Mouse (Mus musculus) lung, adult 18-20 months (tissue): ENCODE measurements around the gene Isyna1.
A peak's percentile ranks its signal among the peaks of the same experiment; 100 is the strongest.
"Not testable (repeated sequence)": the region's sequence is repeated elsewhere in the genome, so short reads cannot be mapped to it uniquely, and the experiment has no call there.

ENCODE experiments used
- DNase-seq, 2 experiments: peaks; one replicate each; pipeline ENCODE4 v3.0.0; 2022; ENCODE audit warnings: mixed read lengths in 2 of 2

Gene Isyna1

GRCm38 (mm10) chr8:70577207-70577606, 17.0 kb upstream of the Isyna1 start:
- no peak for DNase-seq

GRCm38 (mm10) chr8:70583476-70584387, 10.4 kb upstream of the Isyna1 start:
- peak in 1 of 2 experiments; percentile 38 for DNase-seq

GRCm38 (mm10) chr8:70584606-70585257, 9.4 kb upstream of the Isyna1 start:
- DNase-seq: no peak

GRCm38 (mm10) chr8:70585258-70585652, 8.9 kb upstream of the Isyna1 start:
- DNase-seq: peak in 1 of 2 experiments; percentile 64

- not testable (repeated sequence) for DNase-seq
These were observed 6.2 kb upstream of the Isyna1 start for GRCm38 (mm10) chr8:70587955-70588354.

- no peak for DNase-seq
These were observed 2.6 kb upstream of the Isyna1 start for GRCm38 (mm10) chr8:70591569-70591968.

GRCm38 (mm10) chr8:70593173-70593572, 1.0 kb upstream of the Isyna1 start:
- DNase-seq: peak in 1 of 2 experiments; percentile 37

GRCm38 (mm10) chr8:70594621-70595564, 720 bp downstream of the Isyna1 start:
- DNase-seq: peak; percentile 60

GRCm38 (mm10) chr8:70595811-70596210, 1.6 kb downstream of the Isyna1 start:
- no peak for DNase-seq

- no peak for DNase-seq
These were observed 2.0 kb downstream of the Isyna1 start for GRCm38 (mm10) chr8:70596216-70596615.

GRCm38 (mm10) chr8:70596775-70597416, 2.7 kb downstream of the Isyna1 start:
- no peak for DNase-seq

GRCm38 (mm10) chr8:70597417-70598272, 3.5 kb downstream of the Isyna1 start:
- no peak for DNase-seq

- DNase-seq: peak; percentile 81 to 88
These were observed 4.1 kb downstream of the Isyna1 start for GRCm38 (mm10) chr8:70598283-70598682.

- DNase-seq: no peak
These were observed 4.5 kb downstream of the Isyna1 start for GRCm38 (mm10) chr8:70598722-70599121.

GRCm38 (mm10) chr8:70599507-70600290, 5.5 kb downstream of the Isyna1 start:
- DNase-seq: no peak

- peak in 1 of 2 experiments; percentile 43 for DNase-seq
These were observed 6.5 kb downstream of the Isyna1 start for GRCm38 (mm10) chr8:70600473-70601270.

- peak; percentile 81 to 87 for DNase-seq
These were observed 7.1 kb downstream of the Isyna1 start for GRCm38 (mm10) chr8:70601271-70601649.

- DNase-seq: no peak
These were observed 8.1 kb downstream of the Isyna1 start for GRCm38 (mm10) chr8:70602139-70602811.

- no peak for DNase-seq
These were observed 10.4 kb downstream of the Isyna1 start for GRCm38 (mm10) chr8:70604558-70604957.
